Mouse (Mus musculus): ENCODE measurements around the gene Ttll2. TPM values are rescaled to one million over a fixed set of nuclear protein-coding genes. Genes with fewer than 3 reads are reported as not detected.

The Ttll2 gene
- not detected in 2 replicates for polyA plus RNA-seq (2012; ENCODE audit: low replicate concordance)

DNA sequence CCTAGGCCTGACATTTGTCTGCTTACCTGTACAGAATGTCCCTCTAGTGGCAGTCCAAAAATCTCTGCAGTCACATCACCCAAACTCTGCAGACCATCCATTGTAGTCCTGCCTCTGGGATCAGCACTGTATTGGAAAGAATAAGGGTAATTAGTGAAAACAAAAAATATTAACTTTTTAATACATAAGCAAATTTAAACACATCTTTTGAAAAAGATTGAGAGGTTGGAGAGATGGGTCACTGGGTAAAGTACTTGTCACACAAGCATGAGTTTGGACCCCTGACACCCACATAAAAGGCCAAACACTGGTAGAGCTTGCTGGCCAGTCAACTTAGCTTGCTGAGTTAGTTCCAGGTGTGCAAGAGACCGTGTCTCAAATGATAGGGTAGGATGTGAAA is at the start of gene Ttll2:
TSS of gene Ttll2 (minus strand) at position 101 of the 400 bp plus-strand sequence.

DNA sequence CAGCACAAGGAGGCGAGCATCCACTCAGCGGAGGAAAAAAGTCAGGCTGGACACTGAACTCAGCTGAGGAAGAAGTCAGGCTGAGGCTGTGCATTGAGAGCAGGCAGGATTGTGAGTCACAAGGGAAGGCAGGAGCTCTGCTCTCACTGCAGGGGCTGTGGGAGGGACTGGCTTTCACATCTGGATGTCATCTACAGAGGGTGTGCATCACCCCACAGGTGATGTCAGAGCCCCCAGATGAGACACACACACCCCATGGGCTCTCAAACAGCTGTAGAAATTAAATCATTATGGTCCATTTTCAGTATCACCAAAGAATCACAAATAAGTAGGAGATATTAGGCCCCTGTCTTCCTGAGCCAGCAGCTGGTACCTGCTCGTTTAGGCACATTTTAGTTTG is 32.9 kb upstream of the Ttll2 start, which contains the start of gene Unc93a2:
TSS of gene Unc93a2 (minus strand) at position 101 of the 400 bp plus-strand sequence.

DNA sequence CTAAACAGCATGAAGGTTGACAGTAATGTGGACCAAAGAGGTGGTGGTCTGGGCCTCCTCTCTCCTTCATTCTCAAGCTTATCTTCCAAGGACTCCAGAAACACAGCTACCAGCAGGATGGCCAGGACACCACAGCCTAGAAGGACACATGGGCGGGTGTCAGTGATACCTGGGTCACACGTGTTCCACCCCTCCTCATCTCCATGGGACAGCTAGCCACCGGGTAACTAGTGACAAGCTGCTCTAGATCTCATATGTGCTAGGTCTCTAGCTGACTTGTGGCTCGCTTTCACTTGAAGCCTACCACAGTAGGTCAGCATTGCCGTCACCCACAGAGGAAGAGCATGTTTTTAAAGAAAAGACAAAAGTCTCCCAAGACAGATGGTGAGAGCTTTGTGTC is 19.4 kb upstream of the Ttll2 start, which contains the start of gene Gm49630:
TSS of gene Gm49630 (minus strand) at position 101 of the 400 bp plus-strand sequence.

DNA sequence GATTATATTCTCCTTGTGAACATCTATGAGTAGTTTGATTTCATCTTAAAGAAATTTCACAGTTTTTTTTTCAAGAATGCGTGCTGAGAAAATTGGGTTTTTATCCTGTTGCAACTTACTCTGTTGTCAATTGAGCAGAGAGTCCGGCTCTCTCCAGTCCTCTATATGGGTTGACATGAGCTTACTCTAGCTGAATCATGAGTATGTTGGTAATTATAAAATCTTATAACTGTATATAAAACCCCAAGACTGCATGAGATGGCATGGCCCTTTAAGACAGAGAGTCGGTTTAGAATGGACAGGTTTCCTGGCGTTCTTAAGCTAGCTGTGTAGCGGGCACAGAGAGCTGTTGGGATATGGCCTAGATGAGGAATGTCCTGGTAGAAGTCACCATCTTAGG is 28.1 kb downstream of the Ttll2 start, which contains the start of gene Tcp10a:
TSS of gene Tcp10a (plus strand) at position 301 of the 400 bp plus-strand sequence.

Other genes with a start within 250 kb of the Ttll2 start
- gene Rps6ka2, start 182.6 kb downstream of the Ttll2 start, polyA plus RNA-seq (2012; ENCODE audit: low replicate concordance): 1.2 and 6.5 TPM in 2 replicates
- gene Tcp10a, start 28.1 kb downstream of the Ttll2 start, polyA plus RNA-seq (2012; ENCODE audit: low replicate concordance): not detected in 2 replicates
- not detected in 2 replicates for gene Gm49630, start 19.3 kb upstream of the Ttll2 start, polyA plus RNA-seq (2012; ENCODE audit: low replicate concordance)
- not detected in 2 replicates for gene Unc93a2, start 32.8 kb upstream of the Ttll2 start, polyA plus RNA-seq (2012; ENCODE audit: low replicate concordance)

Measured in leukemia stem cell, adult 10-12 weeks (primary cell).